Mouse (Mus musculus): Measurements from ENCODE around the gene Cebpg. TPM values are rescaled to one million over a fixed set of nuclear protein-coding genes. Genes with fewer than 3 reads are reported as not detected.

The Cebpg gene
- polyA plus RNA-seq (2016; fragmentation: Nextera tagmentation; extraction: Ambion mirVana) = 36.5 and 44.6 TPM in 2 replicates

GRCm38 (mm10) chr7:35056436-35056864 lies at the start of gene Cebpg:
Gene Cebpg, minus strand, starts transcription at chr7:35056573.
- peak within 1 kb of the TSS; percentile 97 for H3K27ac ChIP-seq
- peak; percentile 95 for DNase-seq (ENCODE audit: low spot score)

GRCm38 (mm10) chr7:35099528-35099927 lies 43.2 kb upstream of the Cebpg start:
- no peak overlapping the region for H3K27ac ChIP-seq
- no peak for DNase-seq (ENCODE audit: low spot score)
- no peaks in the 10 kb centered on the region for H3K27me3 ChIP-seq (ENCODE audit: insufficient read depth, poor library complexity, severe bottlenecking)
- WGBS = 93% methylated on average over 4 of the region's 4 CpGs
- H3K9me3 ChIP-seq = no peaks in the 10 kb centered on the region
- H3K4me3 ChIP-seq = no peak overlapping the region
- no peaks in the 10 kb centered on the region for H3K36me3 ChIP-seq
- no peaks in the 10 kb centered on the region for H3K4me1 ChIP-seq (replicated peaks)

More at GRCm38 (mm10) chr7:35056436-35056864, at the start of gene Cebpg:
- 0 out of 2 replicates have a peak, but pooled peaks cover 4% of the 10 kb centered on the region for H3K36me3 ChIP-seq
- peaks cover 27% of the 10 kb centered on the region for H3K4me1 ChIP-seq (replicated peaks)
- peak within 1 kb of the TSS; percentile 96 for H3K4me3 ChIP-seq
- under 1% methylated on average over 53 of the region's 53 CpGs for WGBS
- H3K9me3 ChIP-seq = no peaks in the 10 kb centered on the region
- no peaks in the 10 kb centered on the region for H3K27me3 ChIP-seq (ENCODE audit: insufficient read depth, poor library complexity, severe bottlenecking)

DNA sequence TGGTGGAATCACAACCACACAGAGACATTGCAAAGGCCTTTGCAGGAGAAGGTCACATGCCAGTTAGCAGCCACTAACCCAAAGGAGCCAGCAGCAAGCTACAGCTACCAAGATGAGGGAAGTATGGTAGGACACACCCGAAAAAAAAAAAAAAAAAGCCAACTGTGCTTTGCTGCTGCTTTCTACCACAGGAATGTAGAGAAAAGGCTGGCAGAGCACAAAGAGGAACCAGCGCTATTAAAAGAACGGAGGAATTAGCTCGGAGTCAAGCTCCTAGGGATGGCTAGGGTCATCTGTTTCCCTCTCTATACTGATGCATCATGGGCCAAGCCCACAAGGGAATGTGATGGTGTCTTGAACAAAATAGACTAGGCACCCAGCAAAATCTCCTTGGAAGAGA lies 42.4 kb upstream of the Cebpg start:
- H3K36me3 ChIP-seq = no peaks in the 10 kb centered on the region
- no peaks in the 10 kb centered on the region for H3K27me3 ChIP-seq (ENCODE audit: insufficient read depth, poor library complexity, severe bottlenecking)
- WGBS = 81% methylated on average over 4 of the region's 4 CpGs
- H3K4me3 ChIP-seq = no peak overlapping the region
- no peaks in the 10 kb centered on the region for H3K4me1 ChIP-seq (replicated peaks)
- no peak for DNase-seq (ENCODE audit: low spot score)
- H3K9me3 ChIP-seq = no peaks in the 10 kb centered on the region
- H3K27ac ChIP-seq = no peak overlapping the region

GRCm38 (mm10) chr7:35094975-35095678 lies 38.8 kb upstream of the Cebpg start:
- Histone ChIP-seq H3K4me1 (replicated peaks) (0 out of 2 replicates have a peak, but pooled peaks cover 3% of the 10 kb centered on the region), H3K9me3 (no peaks in the 10 kb centered on the region), H3K4me3 (no peak overlapping the region), H3K27ac (no peak overlapping the region), H3K27me3 (ENCODE audit: insufficient read depth, poor library complexity, severe bottlenecking) (no peaks in the 10 kb centered on the region), H3K36me3 (no peaks in the 10 kb centered on the region)
- DNase-seq (ENCODE audit: low spot score) = no peak
- WGBS = 81% methylated on average over 9 of the region's 9 CpGs

GRCm38 (mm10) chr7:35090550-35090949 lies 34.2 kb upstream of the Cebpg start:
- no peak for DNase-seq (ENCODE audit: low spot score)
- H3K36me3 ChIP-seq = no peaks in the 10 kb centered on the region
- H3K27ac ChIP-seq = no peak overlapping the region
- no peak overlapping the region for H3K4me3 ChIP-seq
- no peaks in the 10 kb centered on the region for H3K9me3 ChIP-seq
- H3K4me1 ChIP-seq (replicated peaks) = peaks cover 13% of the 10 kb centered on the region
- H3K27me3 ChIP-seq (ENCODE audit: insufficient read depth, poor library complexity, severe bottlenecking) = peaks cover 12% of the 10 kb centered on the region
- 82% methylated on average over 5 of the region's 5 CpGs for WGBS

GRCm38 (mm10) chr7:35086271-35086861 lies 30.0 kb upstream of the Cebpg start:
- H3K9me3 ChIP-seq = no peaks in the 10 kb centered on the region
- no peak overlapping the region for H3K27ac ChIP-seq
- peak overlapping the region; percentile 40 for H3K4me3 ChIP-seq
- WGBS = 3% methylated on average over 21 of the region's 21 CpGs
- H3K27me3 ChIP-seq (ENCODE audit: insufficient read depth, poor library complexity, severe bottlenecking) = peaks cover 25% of the 10 kb centered on the region
- H3K4me1 ChIP-seq (replicated peaks) = peaks cover 14% of the 10 kb centered on the region
- DNase-seq (ENCODE audit: low spot score) = peak; percentile 52
- no peaks in the 10 kb centered on the region for H3K36me3 ChIP-seq

- no peaks in the 10 kb centered on the region for H3K36me3 ChIP-seq
- 74% methylated on average over 12 of the region's 12 CpGs for WGBS
- H3K4me3 ChIP-seq = no peak overlapping the region
- no peak overlapping the region for H3K27ac ChIP-seq
- H3K4me1 ChIP-seq (replicated peaks) = peaks cover 19% of the 10 kb centered on the region
- no peaks in the 10 kb centered on the region for H3K9me3 ChIP-seq
- no peak for DNase-seq (ENCODE audit: low spot score)
- H3K27me3 ChIP-seq (ENCODE audit: insufficient read depth, poor library complexity, severe bottlenecking) = peaks cover 25% of the 10 kb centered on the region
These were observed 28.4 kb upstream of the Cebpg start for GRCm38 (mm10) chr7:35084565-35085360.

- H3K27ac ChIP-seq = no peak overlapping the region
These were observed 25.2 kb upstream of the Cebpg start for GRCm38 (mm10) chr7:35081406-35082104.

GRCm38 (mm10) chr7:35080843-35081338 lies 24.5 kb upstream of the Cebpg start:
- H3K4me3 ChIP-seq = no peak overlapping the region
- no peaks in the 10 kb centered on the region for H3K36me3 ChIP-seq
- no peaks in the 10 kb centered on the region for H3K9me3 ChIP-seq
- no peak overlapping the region; the same call in 1 of the 2 replicates for H3K27ac ChIP-seq
- WGBS = 46% methylated on average over 10 of the region's 10 CpGs
- peaks cover 12% of the 10 kb centered on the region for H3K4me1 ChIP-seq (replicated peaks)
- DNase-seq (ENCODE audit: low spot score) = no peak
- peaks cover 16% of the 10 kb centered on the region; the same call in 1 of the 2 replicates for H3K27me3 ChIP-seq (ENCODE audit: insufficient read depth, poor library complexity, severe bottlenecking)

More at GRCm38 (mm10) chr7:35081406-35082104, 25.2 kb upstream of the Cebpg start:
- 83% methylated on average over 9 of the region's 9 CpGs for WGBS
- no peak for DNase-seq (ENCODE audit: low spot score)
- peaks cover 18% of the 10 kb centered on the region for H3K4me1 ChIP-seq (replicated peaks)
- H3K9me3 ChIP-seq = no peaks in the 10 kb centered on the region
- H3K4me3 ChIP-seq = no peak overlapping the region
- H3K36me3 ChIP-seq = no peaks in the 10 kb centered on the region
- peaks cover 20% of the 10 kb centered on the region; the same call in 1 of the 2 replicates for H3K27me3 ChIP-seq (ENCODE audit: insufficient read depth, poor library complexity, severe bottlenecking)

DNA sequence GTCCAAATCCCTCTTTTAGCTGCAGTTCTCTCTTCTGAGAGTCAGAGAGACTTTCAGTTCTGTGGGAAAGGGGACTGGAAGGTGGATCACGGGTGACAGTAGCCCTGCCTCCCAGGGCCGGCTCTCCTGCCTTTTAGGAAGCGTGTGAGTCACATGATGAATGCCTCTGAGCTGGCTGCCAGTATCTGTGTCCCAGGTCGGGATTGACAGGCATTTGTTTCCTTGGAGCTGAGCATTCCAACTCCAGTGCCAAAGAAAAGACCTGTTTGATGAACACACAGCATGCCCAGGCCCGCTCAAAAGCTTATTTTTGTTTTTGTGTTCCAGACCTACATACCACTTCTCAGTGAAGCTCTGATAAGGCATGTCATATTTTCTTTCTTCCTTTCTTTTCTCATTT lies 20.3 kb upstream of the Cebpg start:
- Histone ChIP-seq H3K4me1 (replicated peaks) (peaks cover 9% of the 10 kb centered on the region), H3K36me3 (no peaks in the 10 kb centered on the region), H3K4me3 (no peak overlapping the region), H3K9me3 (no peaks in the 10 kb centered on the region), H3K27ac (no peak overlapping the region), H3K27me3 (ENCODE audit: insufficient read depth, poor library complexity, severe bottlenecking) (no peaks in the 10 kb centered on the region)
- WGBS = 45% methylated on average over 5 of the region's 5 CpGs
- DNase-seq (ENCODE audit: low spot score) = no peak

DNA sequence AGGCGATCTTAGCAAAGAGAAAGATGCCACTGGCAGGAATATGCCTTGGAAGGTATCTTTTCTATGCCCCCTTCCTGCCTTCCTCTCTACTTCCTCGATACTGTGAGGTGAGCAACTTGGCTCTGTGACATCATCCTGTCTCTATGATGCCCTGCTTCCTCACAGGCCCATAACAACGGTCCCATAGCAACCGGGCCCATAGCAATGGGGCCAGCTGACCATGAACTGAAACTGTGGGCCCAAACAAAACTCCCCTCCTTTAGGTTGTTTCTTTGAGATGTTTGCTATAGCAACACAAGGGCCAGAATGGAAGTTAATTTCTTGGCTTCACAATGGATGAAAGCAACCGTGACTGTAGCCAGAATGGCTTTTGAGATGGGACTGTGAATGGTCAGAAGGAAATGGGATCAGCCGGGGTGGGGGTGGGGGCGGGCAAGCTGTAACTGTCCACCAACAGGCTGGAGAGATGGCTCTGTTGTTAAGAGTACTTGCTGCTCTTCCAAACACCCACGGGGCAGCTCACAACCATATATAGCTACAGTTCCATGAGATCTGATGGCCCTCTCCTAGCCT lies 10.4 kb upstream of the Cebpg start:
- Histone ChIP-seq H3K4me1 (replicated peaks) (peaks cover 19% of the 10 kb centered on the region; the same call in 1 of the 2 replicates), H3K27ac (no peak overlapping the region), H3K9me3 (peaks cover 3% of the 10 kb centered on the region), H3K27me3 (ENCODE audit: insufficient read depth, poor library complexity, severe bottlenecking) (no peaks in the 10 kb centered on the region; the same call in 1 of the 2 replicates), H3K36me3 (no peaks in the 10 kb centered on the region), H3K4me3 (no peak overlapping the region)
- 56% methylated on average over 8 of the region's 8 CpGs for WGBS
- peak; percentile 61 for DNase-seq (ENCODE audit: low spot score)

DNA sequence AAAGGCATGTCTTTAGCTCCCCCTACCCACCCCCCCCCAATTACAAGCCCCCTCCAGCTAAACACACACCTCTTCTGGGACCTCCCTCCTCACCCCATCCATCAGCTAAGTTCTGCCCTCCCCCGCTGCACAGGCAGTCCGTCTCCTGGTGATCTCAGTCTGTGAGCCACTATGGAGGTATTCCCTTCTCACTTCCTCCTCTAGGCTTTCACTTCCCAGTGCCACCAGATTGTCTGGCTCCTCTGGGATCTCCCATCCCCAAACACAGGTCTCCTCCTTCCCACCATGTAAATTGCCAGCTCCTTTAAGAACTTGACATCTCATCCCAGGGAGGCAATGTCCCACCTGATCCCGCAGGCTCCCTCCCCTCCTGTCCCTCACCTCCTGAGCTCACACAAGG lies 9.6 kb upstream of the Cebpg start:
- H3K27ac ChIP-seq = no peak overlapping the region
- H3K4me3 ChIP-seq = no peak overlapping the region
- no peak for DNase-seq (ENCODE audit: low spot score)
- H3K27me3 ChIP-seq (ENCODE audit: insufficient read depth, poor library complexity, severe bottlenecking) = no peaks in the 10 kb centered on the region; the same call in 1 of the 2 replicates
- no peaks in the 10 kb centered on the region for H3K36me3 ChIP-seq
- peaks cover 3% of the 10 kb centered on the region for H3K9me3 ChIP-seq
- peaks cover 19% of the 10 kb centered on the region; the same call in 1 of the 2 replicates for H3K4me1 ChIP-seq (replicated peaks)
- WGBS = 79% methylated on average over 3 of the region's 3 CpGs
